Mouse (Mus musculus) heart, adult 2 months (tissue): ENCODE data around the gene Olfr495. TPM values are rescaled to one million over a fixed set of nuclear protein-coding genes. Genes with fewer than 3 reads are reported as not detected.

ENCODE experiments used
- DNase-seq, 2 experiments: peaks; one replicate each; pipeline ENCODE4 v3.0.0; 2021
- H3K27ac ChIP-seq: fragments of 200-600 bp; 2 replicates; pipeline ENCODE4 v1.8.1; 2022
- H3K27me3 ChIP-seq: fragments of 200-500 bp; 2 replicates; pipeline ENCODE4 v1.6.1; 2012; ENCODE audit warnings: mild to moderate bottlenecking, low read length, inconsistent platforms, mixed read lengths; ENCODE audit not compliant: control insufficient read depth, insufficient read depth
- H3K36me3 ChIP-seq: fragments of 200-500 bp; 2 replicates; pipeline ENCODE4 v1.6.1; 2012; ENCODE audit warnings: low read length, inconsistent platforms; ENCODE audit not compliant: control insufficient read depth, insufficient read depth
- H3K4me1 ChIP-seq: fragments of 200-500 bp; 2 replicates; pipeline ENCODE4 v1.6.1; 2011; ENCODE audit warnings: low read length; ENCODE audit not compliant: control insufficient read depth, insufficient read depth
- H3K4me3 ChIP-seq: fragments of 200-600 bp; 2 replicates; pipeline ENCODE4 v1.8.1; 2022
- H3K79me2 ChIP-seq: fragments of 200-500 bp; replicated peaks from 2 replicates; pipeline ENCODE4 v1.6.1; 2012; ENCODE audit warnings: mild to moderate bottlenecking, inconsistent platforms, low read length, moderate library complexity, mixed read lengths; ENCODE audit not compliant: control insufficient read depth, insufficient read depth
- H3K9ac ChIP-seq: fragments of 200-500 bp; 2 replicates; pipeline ENCODE4 v1.6.1; 2012; ENCODE audit warnings: low read depth, mild to moderate bottlenecking, control low read depth, inconsistent platforms, low read length, mixed read lengths
- CTCF ChIP-seq: fragments of 200-600 bp; IDR thresholded peaks from 2 replicates; pipeline ENCODE4 v1.8.1; 2022; ENCODE audit warnings: antibody characterized with exemption, mild to moderate bottlenecking, moderate library complexity
- EP300 ChIP-seq: fragments of 200-500 bp; IDR thresholded peaks from 2 replicates; pipeline ENCODE4 v1.6.1; 2011; ENCODE audit warnings: low read depth, low read length, control low read depth; ENCODE audit not compliant: insufficient read depth
- POLR2A ChIP-seq: fragments of 200-500 bp; IDR thresholded peaks from 2 replicates; pipeline ENCODE4 v1.6.1; 2011; ENCODE audit warnings: mild to moderate bottlenecking, low read depth, low read length, control low read depth; ENCODE audit not compliant: insufficient read depth
- WGBS: fragments of 180-500 bp; shearing (Covaris S2); methylation state at CpG from one replicate; pipeline ENCODE4 v1.1.7; 2018; 5-methylcytosine and 5-hydroxymethylcytosine counted together
- intact Hi-C: fragments of 180-260 bp; cut with DNase I; formaldehyde crosslinking; loops from one replicate; pipeline ENCODE4 v1.15.1; 2025
- long read RNA-seq: library from polyadenylated mRNA; stranded (forward); transcript quantifications from one replicate; pipeline ENCODE4 v2.0.0, GENCODE M21; 2021
- polyA plus RNA-seq: library from polyadenylated mRNA; depleted of rRNA; stranded (reverse); fragments of >200 nt; gene quantifications from 2 replicates; pipeline ENCODE4 v1.2.3, GENCODE M21; 2012; rRNA removed
- total RNA-seq, 2 experiments: library from RNA; stranded (reverse); gene quantifications; 2 replicates each; pipeline ENCODE4 v1.2.3; 2021

The Olfr495 gene
- total RNA-seq: not detected
- not detected in 2 replicates for polyA plus RNA-seq
- long read RNA-seq: 0 reads

DNA sequence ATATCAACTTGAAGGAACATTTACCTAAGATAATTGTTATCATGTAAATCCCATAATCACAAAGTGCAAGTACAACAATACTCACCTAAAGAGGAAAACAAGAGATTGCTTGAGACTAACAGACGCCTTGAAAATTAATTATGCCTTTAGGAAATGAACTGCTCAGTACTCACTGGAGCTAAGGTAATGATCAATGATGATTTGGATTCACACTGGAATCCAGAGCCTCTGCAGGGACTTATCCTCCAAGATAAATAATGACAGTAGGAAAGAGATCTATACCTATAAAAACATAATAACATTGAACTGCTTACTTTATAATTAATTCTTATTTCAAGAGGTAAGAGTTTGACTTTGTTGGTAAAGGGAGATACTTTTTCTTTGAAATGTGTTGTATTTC, at the start of gene Olfr495:
Olfr495 (plus strand) TSS at position 301 of the 400 bp plus-strand sequence.
- H3K27me3 ChIP-seq: no peaks in the 10 kb centered on the region
- no peak within 1 kb of the TSS for H3K27ac ChIP-seq
- no peak for DNase-seq
- 46% methylated on average over 1 of the region's 1 CpGs for WGBS
- no peaks in the 10 kb centered on the region for H3K79me2 ChIP-seq
- no peaks in the 10 kb centered on the region for H3K4me1 ChIP-seq
- intact Hi-C loops: no loop called here
- H3K9ac ChIP-seq: no peak within 1 kb of the TSS
- H3K36me3 ChIP-seq: no peaks in the 10 kb centered on the region
- TF ChIP-seq CTCF (no peak), POLR2A (no peak), EP300 (no peak)
- no peak within 1 kb of the TSS for H3K4me3 ChIP-seq

DNA sequence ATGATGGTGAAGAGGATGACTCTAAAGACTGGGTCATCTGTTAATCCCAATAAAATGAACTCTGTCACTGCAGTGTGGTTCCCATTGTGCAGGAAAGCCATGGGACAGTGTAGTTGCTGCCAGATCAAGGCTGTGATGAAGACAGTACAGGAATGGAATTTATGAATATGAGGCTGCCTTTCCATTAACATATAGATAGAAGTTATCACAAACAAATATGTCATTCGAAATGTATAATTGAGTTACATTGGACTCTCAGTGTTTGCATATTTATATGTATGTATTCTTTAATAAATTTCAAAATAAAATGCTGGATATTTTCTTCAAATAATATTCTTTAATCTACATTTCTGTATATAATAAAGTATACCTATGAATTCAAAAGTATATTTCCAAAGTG, 46.1 kb upstream of the Olfr495 start, which contains the start of gene Olfr493:
Olfr493 (minus strand) TSS at position 101 of the 400 bp plus-strand sequence.
- 36% methylated on average over 1 of the region's 1 CpGs for WGBS
- no peak within 1 kb of the TSS for H3K27ac ChIP-seq
- no peaks in the 10 kb centered on the region for H3K36me3 ChIP-seq
- H3K27me3 ChIP-seq: no peaks in the 10 kb centered on the region
- no peak for TF ChIP-seq CTCF
- no peak for TF ChIP-seq POLR2A
- TF ChIP-seq EP300: no peak
- no peaks in the 10 kb centered on the region for H3K79me2 ChIP-seq
- no peaks in the 10 kb centered on the region for H3K4me1 ChIP-seq
- intact Hi-C loops: no loop called here
- DNase-seq: no peak
- no peak within 1 kb of the TSS for H3K9ac ChIP-seq
- no peak within 1 kb of the TSS for H3K4me3 ChIP-seq

DNA sequence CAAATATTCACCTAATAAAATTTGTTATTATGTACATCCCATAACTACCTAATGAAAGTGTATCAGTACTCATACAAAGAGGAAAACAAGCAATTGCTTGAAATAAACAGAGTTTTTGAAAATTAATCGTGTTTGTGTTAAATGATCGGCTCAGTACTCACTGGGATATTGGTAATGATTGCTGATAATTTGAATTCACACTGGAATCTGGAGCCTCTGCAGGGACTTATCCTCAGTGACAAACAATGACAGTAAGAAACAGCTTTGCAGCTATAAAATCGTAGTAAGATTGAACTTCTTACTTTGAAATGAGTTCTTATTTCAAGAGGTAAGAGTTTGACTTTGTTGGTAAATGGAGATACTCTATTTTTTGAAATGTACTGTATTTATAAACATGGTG, 27.9 kb upstream of the Olfr495 start, which contains the start of gene Olfr494:
Olfr494 (plus strand) TSS at position 301 of the 400 bp plus-strand sequence.
- H3K27me3 ChIP-seq: no peaks in the 10 kb centered on the region
- no peak within 1 kb of the TSS for H3K9ac ChIP-seq
- no peak within 1 kb of the TSS for H3K27ac ChIP-seq
- no peaks in the 10 kb centered on the region for H3K4me1 ChIP-seq
- intact Hi-C loops: no loop called here
- H3K36me3 ChIP-seq: no peaks in the 10 kb centered on the region
- H3K79me2 ChIP-seq: no peaks in the 10 kb centered on the region
- no peak within 1 kb of the TSS for H3K4me3 ChIP-seq
- 61% methylated on average over 3 of the region's 3 CpGs for WGBS
- no peak for TF ChIP-seq EP300
- TF ChIP-seq CTCF: no peak
- no peak for TF ChIP-seq POLR2A
- DNase-seq: no peak

- TF ChIP-seq CTCF (no peak), EP300 (no peak), POLR2A (no peak)
- no peak for DNase-seq
- Histone ChIP-seq H3K4me1 (no peaks in the 10 kb centered on the region), H3K79me2 (no peaks in the 10 kb centered on the region), H3K36me3 (no peaks in the 10 kb centered on the region), H3K9ac (no peak within 1 kb of the TSS), H3K27me3 (no peaks in the 10 kb centered on the region), H3K27ac (no peak within 1 kb of the TSS), H3K4me3 (no peak within 1 kb of the TSS)
- WGBS: 59% methylated on average over 2 of the region's 2 CpGs
- intact Hi-C loops: no loop called here
Observed at GRCm38 (mm10) chr7:108420121-108420520, 27.2 kb downstream of the Olfr495 start, which contains the start of gene Olfr497. TSS of gene Olfr497 (plus strand) at chr7:108420421.

Other genes starting within 250 kb of the Olfr495 start
- not detected for gene Olfr485, start 233.3 kb upstream of the Olfr495 start, total RNA-seq
- gene Olfr485, start 233.3 kb upstream of the Olfr495 start, polyA plus RNA-seq: not detected in 2 replicates
- not detected for gene Olfr486, start 220.4 kb upstream of the Olfr495 start, total RNA-seq
- not detected in 2 replicates for gene Olfr486, start 220.4 kb upstream of the Olfr495 start, polyA plus RNA-seq
- gene Olfr487, start 178.5 kb upstream of the Olfr495 start, total RNA-seq: not detected
- gene Olfr487, start 178.5 kb upstream of the Olfr495 start, polyA plus RNA-seq: not detected in 2 replicates
- gene Olfr488, start 134.8 kb upstream of the Olfr495 start, total RNA-seq: not detected
- gene Olfr488, start 134.8 kb upstream of the Olfr495 start, polyA plus RNA-seq: not detected in 2 replicates
- not detected for gene Olfr490, start 104.2 kb upstream of the Olfr495 start, total RNA-seq
- not detected in 2 replicates for gene Olfr490, start 104.2 kb upstream of the Olfr495 start, polyA plus RNA-seq
- gene Olfr491, start 79.7 kb upstream of the Olfr495 start, total RNA-seq: not detected
- not detected in 2 replicates for gene Olfr491, start 79.7 kb upstream of the Olfr495 start, polyA plus RNA-seq
- gene Olfr492, start 69.5 kb upstream of the Olfr495 start, total RNA-seq: not detected
- not detected in 2 replicates for gene Olfr492, start 69.5 kb upstream of the Olfr495 start, polyA plus RNA-seq
- not detected for gene Olfr493, start 46.2 kb upstream of the Olfr495 start, total RNA-seq
- not detected in 2 replicates for gene Olfr493, start 46.2 kb upstream of the Olfr495 start, polyA plus RNA-seq
- not detected for gene Olfr494, start 27.8 kb upstream of the Olfr495 start, total RNA-seq
- gene Olfr494, start 27.8 kb upstream of the Olfr495 start, polyA plus RNA-seq: not detected in 2 replicates
- gene Olfr497, start 27.3 kb downstream of the Olfr495 start, total RNA-seq: not detected
- gene Olfr497, start 27.3 kb downstream of the Olfr495 start, polyA plus RNA-seq: not detected in 2 replicates
- gene Olfr498, start 72.2 kb downstream of the Olfr495 start, total RNA-seq: not detected
- gene Olfr498, start 72.2 kb downstream of the Olfr495 start, polyA plus RNA-seq: not detected in 2 replicates
- not detected for gene Olfr502, start 131.9 kb downstream of the Olfr495 start, total RNA-seq
- not detected in 2 replicates for gene Olfr502, start 131.9 kb downstream of the Olfr495 start, polyA plus RNA-seq
- gene Olfr503, start 151.4 kb downstream of the Olfr495 start, total RNA-seq: not detected
- not detected in 2 replicates for gene Olfr503, start 151.4 kb downstream of the Olfr495 start, polyA plus RNA-seq
- not detected for gene Olfr504, start 172.6 kb downstream of the Olfr495 start, total RNA-seq
- not detected in 2 replicates for gene Olfr504, start 172.6 kb downstream of the Olfr495 start, polyA plus RNA-seq
- gene Olfr506, start 217.6 kb downstream of the Olfr495 start, total RNA-seq: not detected
- not detected in 2 replicates for gene Olfr506, start 217.6 kb downstream of the Olfr495 start, polyA plus RNA-seq
- not detected for gene Olfr507, start 228.6 kb downstream of the Olfr495 start, total RNA-seq
- not detected in 2 replicates for gene Olfr507, start 228.6 kb downstream of the Olfr495 start, polyA plus RNA-seq
- gene Olfr508, start 236.8 kb downstream of the Olfr495 start, total RNA-seq: not detected
- not detected in 2 replicates for gene Olfr508, start 236.8 kb downstream of the Olfr495 start, polyA plus RNA-seq